ENCODE assay signal across 16 mouse cellular contexts in the genomic region with DNA sequence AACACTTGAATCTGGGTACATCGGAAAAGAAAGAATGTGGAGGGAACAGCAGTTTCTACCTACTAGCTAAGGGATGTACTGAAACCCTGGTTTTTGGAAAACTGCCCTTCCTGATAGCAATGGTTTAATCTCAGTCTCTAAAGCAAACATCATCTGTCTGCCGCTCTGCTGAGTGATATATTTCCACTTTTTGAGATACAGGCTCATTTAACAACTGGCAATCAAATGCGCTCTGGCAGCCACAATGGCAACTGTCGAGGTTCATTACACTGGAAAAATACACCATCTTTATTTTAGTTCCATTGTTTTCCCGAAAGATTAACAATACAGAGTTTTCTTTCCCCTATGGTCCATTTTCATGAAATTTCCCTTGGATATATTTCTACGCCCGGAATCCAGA.
"Had no signal": no experiment of that assay in that cellular context is flagged by ENCODE, and none has a peak within 500 bp of the region (broad histone marks: within the 10 kb centered on the region; RNA-seq: fewer than 3 reads in every experiment).

No protein-coding gene starts in this region.

- H3K4me1 ChIP-seq: kidney, embryonic 15.5 days; limb, embryonic 12.5 days; liver, embryonic 13.5 days; lung, embryonic 15.5 days; megakaryocyte, embryonic 14.5 days; midbrain, embryonic 15.5 days; stomach, embryonic 15.5 days had no signal

- DNase-seq: kidney, adult 2 months; kidney, postnatal 14 days; liver; liver, embryonic 13.5 days; liver, postnatal 0 days; lung, postnatal 14 days; right cerebral cortex, postnatal 14 days; thymus, adult 2 months; thymus, postnatal 25 days had no signal

- H3K36me3 ChIP-seq: kidney, embryonic 15.5 days; limb, embryonic 12.5 days; liver, embryonic 13.5 days; lung, embryonic 15.5 days; midbrain, embryonic 15.5 days; stomach, embryonic 15.5 days had no signal

- ATAC-seq: liver, postnatal 0 days; midbrain, embryonic 15.5 days had no signal

- H3K27ac ChIP-seq: kidney, embryonic 15.5 days; limb, embryonic 12.5 days; liver, embryonic 13.5 days; lung, embryonic 15.5 days; macrophage; midbrain, embryonic 15.5 days; stomach, embryonic 15.5 days had no signal

- H3K9ac ChIP-seq: kidney, embryonic 15.5 days; limb, embryonic 12.5 days; liver, embryonic 13.5 days; liver, postnatal 0 days; lung, embryonic 15.5 days; midbrain, embryonic 15.5 days; stomach, embryonic 15.5 days had no signal

- H3K4me2 ChIP-seq: kidney, embryonic 15.5 days; limb, embryonic 12.5 days; liver, embryonic 13.5 days; lung, embryonic 15.5 days; midbrain, embryonic 15.5 days; stomach, embryonic 15.5 days had no signal

- H3K9me3 ChIP-seq: kidney, embryonic 15.5 days; limb, embryonic 12.5 days; liver, embryonic 13.5 days; lung, embryonic 15.5 days; megakaryocyte, embryonic 14.5 days; midbrain, embryonic 15.5 days; stomach, embryonic 15.5 days had no signal

- H3K4me3 ChIP-seq: kidney, embryonic 15.5 days; limb, embryonic 12.5 days; liver, embryonic 13.5 days; lung, embryonic 15.5 days; megakaryocyte, embryonic 14.5 days; midbrain, embryonic 15.5 days; stomach, embryonic 15.5 days had no signal

- H3K27me3 ChIP-seq: kidney, embryonic 15.5 days; limb, embryonic 12.5 days; liver, embryonic 13.5 days; lung, embryonic 15.5 days; megakaryocyte, embryonic 14.5 days; midbrain, embryonic 15.5 days; stomach, embryonic 15.5 days had no signal
